Mouse (Mus musculus): ENCODE results near the gene Ebf1. TPM values are rescaled to one million over a fixed set of nuclear protein-coding genes. Genes with fewer than 3 reads are reported as not detected.

Ebf1 gene
- total RNA-seq (2023), result 517 to 554 TPM (median 541 TPM) in 4 replicates

GRCm38 (mm10) chr11:44616788-44617712 lies at the start of gene Ebf1:
Gene Ebf1 (plus strand): TSS chr11:44617317.

Other genes starting within 250 kb of the Ebf1 start
- gene Il12b, start 217.3 kb upstream of the Ebf1 start, total RNA-seq (2023), result not detected in 4 replicates
- gene Ublcp1, start 146.8 kb upstream of the Ebf1 start, total RNA-seq (2023), result 97.1 to 117 TPM (median 97.3 TPM) in 4 replicates
- 229 to 278 TPM (median 253 TPM) in 4 replicates for gene Rnf145, start 98.4 kb upstream of the Ebf1 start, total RNA-seq (2023)

Measured in B cell, adult 62 days (primary cell).